Comparison of ENCODE assay signal across 13 mouse cellular contexts in genomic region chr9:96639451-96639850, GRCm38 (mm10). TPM values are rescaled to one million over a fixed set of nuclear protein-coding genes. Genes with fewer than 3 reads are reported as not detected.
DNase-seq lines count a peak whose midpoint lies in the region; ATAC-seq and TF ChIP-seq lines count a peak whose summit lies in the region.
"Had no signal": no experiment of that assay in that cellular context is flagged by ENCODE, and none has a peak within 500 bp of the region (broad histone marks: within the 10 kb centered on the region; RNA-seq: fewer than 3 reads in every experiment).

No protein-coding gene starts in this region.

- no peak overlapping the region for H3K27ac ChIP-seq in forebrain, postnatal 0 days (ENCODE audit: low read depth, low read length)
- no peak overlapping the region for H3K27ac ChIP-seq in forebrain, embryonic 11.5 days (ENCODE audit: low read depth, low read length)
- no peak overlapping the region; the same call in 1 of the 2 replicates for H3K27ac ChIP-seq in layer of hippocampus, adult 2 months
- H3K27ac ChIP-seq in limb, embryonic 10.5 days, result no peak overlapping the region
- H3K27ac ChIP-seq: hindbrain, embryonic 15.5 days; liver, embryonic 13.5 days had no signal

- H3K9me3 ChIP-seq in forebrain, postnatal 0 days (ENCODE audit: low read length), result no peaks in the 10 kb centered on the region
- no peaks in the 10 kb centered on the region for H3K9me3 ChIP-seq in forebrain, embryonic 11.5 days (ENCODE audit: control insufficient read depth, low read length)
- H3K9me3 ChIP-seq in limb, embryonic 10.5 days (replicated peaks), result no peaks in the 10 kb centered on the region
- H3K9me3 ChIP-seq: hindbrain, embryonic 15.5 days; liver, embryonic 13.5 days had no signal

- H3K4me2 ChIP-seq in forebrain, postnatal 0 days (ENCODE audit: low read depth), result no peak overlapping the region
- H3K4me2 ChIP-seq in forebrain, embryonic 11.5 days (ENCODE audit: low read depth, low read length, severe bottlenecking), result no peak overlapping the region
- H3K4me2 ChIP-seq: hindbrain, embryonic 15.5 days; liver, embryonic 13.5 days had no signal

- no peaks in the 10 kb centered on the region for H3K4me1 ChIP-seq in forebrain, postnatal 0 days (ENCODE audit: insufficient read depth)
- no peaks in the 10 kb centered on the region for H3K4me1 ChIP-seq in forebrain, embryonic 11.5 days (replicated peaks; ENCODE audit: control insufficient read depth, insufficient read depth, low read length)
- peaks cover 9% of the 10 kb centered on the region for H3K4me1 ChIP-seq in limb, embryonic 10.5 days
- H3K4me1 ChIP-seq: hindbrain, embryonic 15.5 days had no signal

- WGBS in forebrain, postnatal 0 days, result 70% methylated on average over 7 of the region's 7 CpGs
- WGBS in forebrain, embryonic 11.5 days, result 91% methylated on average over 7 of the region's 7 CpGs
- WGBS in limb, embryonic 10.5 days, result 90% methylated on average over 7 of the region's 7 CpGs

- TF ChIP-seq CTCF in forebrain, postnatal 0 days (IDR thresholded peaks at IDR 0.05; ENCODE audit: low read depth), result no peak
- TF ChIP-seq CTCF in layer of hippocampus, adult 2 months (conservative IDR thresholded peaks at IDR 0.05), result no peak

- no peaks in the 10 kb centered on the region for H3K27me3 ChIP-seq in forebrain, postnatal 0 days (ENCODE audit: insufficient read depth, low read length)
- H3K27me3 ChIP-seq in forebrain, embryonic 11.5 days (ENCODE audit: control insufficient read depth, insufficient read depth, low read length), result no peaks in the 10 kb centered on the region
- no peaks in the 10 kb centered on the region for H3K27me3 ChIP-seq in limb, embryonic 10.5 days (ENCODE audit: low read depth, poor library complexity, severe bottlenecking)
- H3K27me3 ChIP-seq: hindbrain, embryonic 15.5 days had no signal

- H3K4me3 ChIP-seq in forebrain, postnatal 0 days (ENCODE audit: low read depth, low read length), result no peak overlapping the region
- H3K4me3 ChIP-seq in forebrain, embryonic 11.5 days (ENCODE audit: low read depth, low read length), result no peak overlapping the region
- H3K4me3 ChIP-seq in layer of hippocampus, adult 2 months, result no peak overlapping the region
- H3K4me3 ChIP-seq in limb, embryonic 10.5 days, result no peak overlapping the region
- H3K4me3 ChIP-seq: hindbrain, embryonic 15.5 days; liver, embryonic 13.5 days had no signal

- ATAC-seq in forebrain, postnatal 0 days, result peak; percentile 69
- ATAC-seq in forebrain, embryonic 11.5 days (replicated peaks; ENCODE audit: low FRiP score), result no peak
- ATAC-seq: lung, postnatal 0 days had no signal

- peak; percentile 37 for DNase-seq in forebrain, postnatal 0 days
- no peak for DNase-seq in forebrain, embryonic 11.5 days (ENCODE audit: low spot score)
- DNase-seq in layer of hippocampus, adult 2 months (ENCODE audit: low spot score in 2 of 2), result peak; percentile 28 to 64
- no peak for DNase-seq in layer of hippocampus, postnatal 25 days (ENCODE audit: extremely low spot score in 1 of 2, low spot score in 1 of 2)
- DNase-seq in MEL-GATA-1-ER (ENCODE audit: extremely low read depth, low read depth), result peak; percentile 31
- DNase-seq in kidney, postnatal 14 days, result peak; percentile 59
- no peak for DNase-seq in adrenal gland, adult 8-10 months
- DNase-seq in limb, embryonic 10.5 days (ENCODE audit: low spot score), result no peak
- DNase-seq: B cell, adult 2 months; liver, embryonic 13.5 days; thymus, adult 18-20 months had no signal

- no peaks in the 10 kb centered on the region for H3K36me3 ChIP-seq in forebrain, postnatal 0 days (ENCODE audit: insufficient read depth)
- H3K36me3 ChIP-seq in forebrain, embryonic 11.5 days (ENCODE audit: control insufficient read depth, insufficient read depth, low read length), result no peaks in the 10 kb centered on the region
- no peaks in the 10 kb centered on the region for H3K36me3 ChIP-seq in limb, embryonic 10.5 days
- H3K36me3 ChIP-seq: hindbrain, embryonic 15.5 days; liver, embryonic 13.5 days had no signal

- H3K9ac ChIP-seq in forebrain, postnatal 0 days, result no peak overlapping the region
- H3K9ac ChIP-seq in forebrain, embryonic 11.5 days (ENCODE audit: low read length), result no peak overlapping the region
- H3K9ac ChIP-seq: hindbrain, embryonic 15.5 days; liver, embryonic 13.5 days had no signal

RNA-seq across cellular contexts. Expression of gene Rasa2, which starts 8.0 kb away (rescaled TPM):
- 21.5 and 23.2 TPM in 2 replicates for total RNA-seq in forebrain, postnatal 0 days (2014; rRNA removed)
- polyA plus RNA-seq in forebrain, postnatal 0 days (2015; fragmentation: Nextera tagmentation; extraction: Ambion mirVana), result 5.8 and 14.0 TPM in 2 replicates
- polyA plus RNA-seq in forebrain, embryonic 11.5 days (2014; fragmentation: Nextera tagmentation; extraction: Ambion mirVana), result 15.8 and 16.9 TPM in 2 replicates
- total RNA-seq in layer of hippocampus, adult 2 months (2021), result 10 to 100 TPM; 27.7 to 31.8 TPM
- 10 to 100 TPM; 25.6 to 29.7 TPM for total RNA-seq in layer of hippocampus, postnatal 25 days (2021)
- 10 to 100 TPM; 15.3 to 17.6 (median 16.3) TPM for total RNA-seq in adrenal gland, adult 8-10 months (2022)
- polyA plus RNA-seq in limb, embryonic 10.5 days (2016; fragmentation: Nextera tagmentation; extraction: Ambion mirVana), result 14.1 and 18.5 TPM in 2 replicates

Comparison
In these comparisons a context has a peak if more than half of its experiments do, and no peak if none do; other contexts are left out.
1. DNase-seq: peak in forebrain, postnatal 0 days (single experiment), layer of hippocampus, adult 2 months (2 of 2), MEL-GATA-1-ER (single experiment) and kidney, postnatal 14 days (single experiment); none in forebrain, embryonic 11.5 days (single experiment), layer of hippocampus, postnatal 25 days (0 of 2), adrenal gland, adult 8-10 months (single experiment) and limb, embryonic 10.5 days (single experiment).